Mouse (Mus musculus): ENCODE data around the gene Kat14. TPM values are rescaled to one million over a fixed set of nuclear protein-coding genes. Genes with fewer than 3 reads are reported as not detected.

Gene Kat14
- polyA plus RNA-seq, 1 experiment from 2014 or later: 40.7 TPM

- Histone ChIP-seq H3K36me3 (peaks cover 96% of the 10 kb centered on the region), H3K4me3 (no peak overlapping the region), H3K27me3 (ENCODE audit: insufficient read depth, poor library complexity, severe bottlenecking) (no peaks in the 10 kb centered on the region), H3K9me3 (no peaks in the 10 kb centered on the region), H3K27ac (no peak overlapping the region), H3K4me1 (no peaks in the 10 kb centered on the region)
- 89% methylated on average over 4 of the region's 4 CpGs for whole genome bisulfite sequencing
- no peak for DNase-seq (ENCODE audit: low spot score)
These were observed 30.7 kb downstream of the Kat14 start for GRCm38 (mm10) chr2:144399531-144399930.

GRCm38 (mm10) chr2:144400659-144401058 is 31.9 kb downstream of the Kat14 start:
- 89% methylated on average over 6 of the region's 6 CpGs for WGBS
- Histone ChIP-seq H3K4me1 (no peaks in the 10 kb centered on the region), H3K27me3 (ENCODE audit: insufficient read depth, poor library complexity, severe bottlenecking) (no peaks in the 10 kb centered on the region), H3K27ac (no peak overlapping the region), H3K9me3 (no peaks in the 10 kb centered on the region), H3K4me3 (no peak overlapping the region), H3K36me3 (peaks cover 92% of the 10 kb centered on the region)
- no peak for DNase-seq (ENCODE audit: low spot score)

- peaks cover 66% of the 10 kb centered on the region for H3K36me3 ChIP-seq
- DNase-seq (ENCODE audit: low spot score): no peak
- no peak overlapping the region for H3K27ac ChIP-seq
- H3K4me1 ChIP-seq: no peaks in the 10 kb centered on the region
- no peak overlapping the region for H3K4me3 ChIP-seq
- H3K9me3 ChIP-seq: no peaks in the 10 kb centered on the region
- H3K27me3 ChIP-seq (ENCODE audit: insufficient read depth, poor library complexity, severe bottlenecking): no peaks in the 10 kb centered on the region
- WGBS: 91% methylated on average over 4 of the region's 4 CpGs
These were observed 40.3 kb downstream of the Kat14 start for GRCm38 (mm10) chr2:144409037-144409436.

- WGBS: 89% methylated on average over 3 of the region's 3 CpGs
These were observed 41.8 kb downstream of the Kat14 start for GRCm38 (mm10) chr2:144410603-144411002.

GRCm38 (mm10) chr2:144414646-144415045 is 45.9 kb downstream of the Kat14 start:
- WGBS: 78% methylated on average over 1 of the region's 1 CpGs
- no peak for DNase-seq (ENCODE audit: low spot score)
- no peak overlapping the region for H3K4me3 ChIP-seq
- no peaks in the 10 kb centered on the region for H3K27me3 ChIP-seq (ENCODE audit: insufficient read depth, poor library complexity, severe bottlenecking)
- H3K4me1 ChIP-seq: peaks cover 7% of the 10 kb centered on the region
- H3K9me3 ChIP-seq: no peaks in the 10 kb centered on the region
- no peak overlapping the region for H3K27ac ChIP-seq
- peaks cover 18% of the 10 kb centered on the region; the same call in 1 of the 2 replicates for H3K36me3 ChIP-seq

More at GRCm38 (mm10) chr2:144410603-144411002, 41.8 kb downstream of the Kat14 start:
- Histone ChIP-seq H3K4me1 (no peaks in the 10 kb centered on the region), H3K27ac (no peak overlapping the region), H3K9me3 (no peaks in the 10 kb centered on the region), H3K27me3 (ENCODE audit: insufficient read depth, poor library complexity, severe bottlenecking) (no peaks in the 10 kb centered on the region), H3K4me3 (no peak overlapping the region), H3K36me3 (peaks cover 54% of the 10 kb centered on the region)
- no peak for DNase-seq (ENCODE audit: low spot score)

- Histone ChIP-seq H3K4me3 (no peak overlapping the region), H3K27ac (no peak overlapping the region), H3K9me3 (no peaks in the 10 kb centered on the region), H3K36me3 (0 out of 2 replicates have a peak, but pooled peaks cover 5% of the 10 kb centered on the region), H3K27me3 (ENCODE audit: insufficient read depth, poor library complexity, severe bottlenecking) (no peaks in the 10 kb centered on the region), H3K4me1 (peaks cover 7% of the 10 kb centered on the region)
- no peak for DNase-seq (ENCODE audit: low spot score)
- 41% methylated on average over 8 of the region's 8 CpGs for WGBS
These were observed 48.1 kb downstream of the Kat14 start for GRCm38 (mm10) chr2:144416859-144417258.

GRCm38 (mm10) chr2:144418062-144418461 is 49.3 kb downstream of the Kat14 start:
- H3K27me3 ChIP-seq (ENCODE audit: insufficient read depth, poor library complexity, severe bottlenecking): no peaks in the 10 kb centered on the region
- no peak overlapping the region for H3K4me3 ChIP-seq
- H3K36me3 ChIP-seq: no peaks in the 10 kb centered on the region
- H3K9me3 ChIP-seq: no peaks in the 10 kb centered on the region
- DNase-seq (ENCODE audit: low spot score): no peak
- no peak overlapping the region for H3K27ac ChIP-seq
- 23% methylated on average over 2 of the region's 2 CpGs for whole genome bisulfite sequencing
- H3K4me1 ChIP-seq: peaks cover 7% of the 10 kb centered on the region

GRCm38 (mm10) chr2:144422094-144422675 is 53.4 kb downstream of the Kat14 start:
- peaks cover 7% of the 10 kb centered on the region for H3K4me1 ChIP-seq
- H3K27me3 ChIP-seq (ENCODE audit: insufficient read depth, poor library complexity, severe bottlenecking): no peaks in the 10 kb centered on the region
- H3K27ac ChIP-seq: no peak overlapping the region
- H3K36me3 ChIP-seq: no peaks in the 10 kb centered on the region
- DNase-seq (ENCODE audit: low spot score): no peak
- 85% methylated on average over 10 of the region's 10 CpGs for WGBS
- no peak overlapping the region for H3K4me3 ChIP-seq
- no peaks in the 10 kb centered on the region for H3K9me3 ChIP-seq

GRCm38 (mm10) chr2:144425761-144426160 is 57.0 kb downstream of the Kat14 start:
- WGBS: 85% methylated on average over 1 of the region's 1 CpGs
- Histone ChIP-seq H3K27ac (no peak overlapping the region), H3K4me3 (no peak overlapping the region), H3K36me3 (no peaks in the 10 kb centered on the region), H3K27me3 (ENCODE audit: insufficient read depth, poor library complexity, severe bottlenecking) (no peaks in the 10 kb centered on the region), H3K4me1 (no peaks in the 10 kb centered on the region), H3K9me3 (no peaks in the 10 kb centered on the region)
- DNase-seq (ENCODE audit: low spot score): no peak

- H3K27me3 ChIP-seq (ENCODE audit: insufficient read depth, poor library complexity, severe bottlenecking): no peaks in the 10 kb centered on the region
- no peaks in the 10 kb centered on the region for H3K9me3 ChIP-seq
- H3K4me3 ChIP-seq: no peak overlapping the region
- no peaks in the 10 kb centered on the region for H3K36me3 ChIP-seq
- 60% methylated on average over 5 of the region's 5 CpGs for WGBS
- DNase-seq (ENCODE audit: low spot score): no peak
- H3K27ac ChIP-seq: no peak overlapping the region
- no peaks in the 10 kb centered on the region for H3K4me1 ChIP-seq
These were observed 59.1 kb downstream of the Kat14 start for GRCm38 (mm10) chr2:144427852-144428251.

GRCm38 (mm10) chr2:144428659-144429058 is 59.9 kb downstream of the Kat14 start:
- Histone ChIP-seq H3K4me3 (no peak overlapping the region), H3K27me3 (ENCODE audit: insufficient read depth, poor library complexity, severe bottlenecking) (no peaks in the 10 kb centered on the region), H3K27ac (no peak overlapping the region), H3K9me3 (no peaks in the 10 kb centered on the region), H3K36me3 (no peaks in the 10 kb centered on the region), H3K4me1 (no peaks in the 10 kb centered on the region)
- DNase-seq (ENCODE audit: low spot score): no peak
- 80% methylated on average over 8 of the region's 8 CpGs for WGBS

GRCm38 (mm10) chr2:144429171-144429570 is 60.4 kb downstream of the Kat14 start:
- Histone ChIP-seq H3K27ac (no peak overlapping the region), H3K36me3 (no peaks in the 10 kb centered on the region), H3K27me3 (ENCODE audit: insufficient read depth, poor library complexity, severe bottlenecking) (no peaks in the 10 kb centered on the region), H3K4me1 (no peaks in the 10 kb centered on the region), H3K4me3 (no peak overlapping the region), H3K9me3 (no peaks in the 10 kb centered on the region)
- DNase-seq (ENCODE audit: low spot score): no peak
- 80% methylated on average over 7 of the region's 7 CpGs for WGBS

- Histone ChIP-seq H3K4me3 (no peak overlapping the region), H3K36me3 (no peaks in the 10 kb centered on the region), H3K27me3 (ENCODE audit: insufficient read depth, poor library complexity, severe bottlenecking) (no peaks in the 10 kb centered on the region), H3K4me1 (no peaks in the 10 kb centered on the region), H3K9me3 (no peaks in the 10 kb centered on the region), H3K27ac (no peak overlapping the region)
- WGBS: 73% methylated on average over 5 of the region's 5 CpGs
- no peak for DNase-seq (ENCODE audit: low spot score)
These were observed 62.6 kb downstream of the Kat14 start for GRCm38 (mm10) chr2:144431286-144431825.

GRCm38 (mm10) chr2:144435679-144436078 is 66.9 kb downstream of the Kat14 start:
- no peak overlapping the region for H3K27ac ChIP-seq
- H3K9me3 ChIP-seq: no peaks in the 10 kb centered on the region
- no peaks in the 10 kb centered on the region for H3K4me1 ChIP-seq
- no peaks in the 10 kb centered on the region for H3K27me3 ChIP-seq (ENCODE audit: insufficient read depth, poor library complexity, severe bottlenecking)
- DNase-seq (ENCODE audit: low spot score): no peak
- H3K36me3 ChIP-seq: no peaks in the 10 kb centered on the region
- 82% methylated on average over 10 of the region's 10 CpGs for WGBS
- H3K4me3 ChIP-seq: no peak overlapping the region
